Mouse (Mus musculus) frontal cortex, postnatal 36 days (tissue): Measurements from ENCODE around the gene Oard1.

Experiments
- DNase-seq, 2 experiments: peaks; one replicate each; pipeline ENCODE4 v3.0.0; 2022; ENCODE audit warnings: low spot score in 2 of 2

Oard1 gene

DNA sequence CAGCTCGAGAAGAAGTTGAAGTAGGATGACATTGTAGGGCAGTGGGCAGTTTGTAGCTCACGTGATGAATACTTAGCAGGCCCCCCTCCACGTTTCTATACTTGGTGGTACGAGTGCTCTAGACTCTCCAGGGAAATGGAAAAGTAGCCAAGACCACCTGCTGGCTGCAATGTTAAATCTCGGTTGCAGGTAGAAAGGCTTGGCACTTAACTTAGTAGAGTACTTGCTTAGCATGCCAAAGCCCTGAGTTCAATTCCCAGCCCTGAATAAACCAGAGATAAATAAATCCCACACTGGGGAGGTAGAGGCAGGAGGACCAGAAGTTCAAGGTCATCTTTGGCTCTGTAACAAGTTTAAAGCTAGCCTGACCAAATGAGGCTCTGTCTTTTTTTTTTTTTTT, 24.7 kb downstream of the Oard1 start:
- no peak for DNase-seq

DNA sequence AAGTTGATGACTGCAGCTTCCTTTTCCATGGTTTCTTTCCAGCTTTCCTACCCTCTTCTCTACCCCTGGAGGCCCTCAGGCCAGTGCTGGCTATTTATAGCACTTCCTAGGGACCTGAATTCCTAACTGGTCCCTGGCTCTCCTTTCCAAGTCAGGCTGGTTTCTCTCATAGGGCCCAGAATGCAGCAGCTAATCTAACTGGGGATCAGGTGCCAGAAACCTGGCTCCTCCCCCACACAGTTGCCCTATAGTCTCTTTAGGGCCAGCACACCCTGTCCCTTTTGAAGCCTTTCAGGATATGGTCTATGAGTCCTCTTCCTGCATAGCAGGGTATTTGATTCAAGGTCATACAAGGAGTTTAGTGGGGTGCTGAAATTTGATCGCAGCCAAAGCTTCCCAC, 26.7 kb downstream of the Oard1 start:
- no peak for DNase-seq

DNA sequence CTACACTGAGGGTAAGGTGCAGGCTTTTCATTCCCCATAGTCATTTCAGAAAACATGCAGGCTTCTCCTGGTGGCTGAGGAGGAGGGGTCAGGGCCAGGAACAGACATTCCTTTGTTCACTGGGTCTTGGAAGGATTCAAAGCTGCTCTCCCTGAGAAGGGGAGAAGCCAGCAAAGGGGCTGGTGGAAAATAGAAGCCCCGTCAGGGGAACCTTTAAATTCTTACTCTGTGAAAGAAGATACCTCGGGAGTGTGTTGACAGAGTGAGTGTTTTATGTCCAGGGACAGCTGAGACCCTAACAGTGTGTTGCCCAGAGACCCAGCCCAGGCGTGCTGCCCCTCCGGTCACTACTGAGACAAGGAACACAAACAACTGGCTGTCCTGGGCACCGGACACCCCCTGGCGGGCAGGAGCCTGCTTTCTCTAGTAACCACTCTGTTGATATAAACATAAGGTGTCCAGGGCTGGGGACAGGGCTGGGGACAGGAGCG, 27.7 kb downstream of the Oard1 start:
- no peak for DNase-seq

DNA sequence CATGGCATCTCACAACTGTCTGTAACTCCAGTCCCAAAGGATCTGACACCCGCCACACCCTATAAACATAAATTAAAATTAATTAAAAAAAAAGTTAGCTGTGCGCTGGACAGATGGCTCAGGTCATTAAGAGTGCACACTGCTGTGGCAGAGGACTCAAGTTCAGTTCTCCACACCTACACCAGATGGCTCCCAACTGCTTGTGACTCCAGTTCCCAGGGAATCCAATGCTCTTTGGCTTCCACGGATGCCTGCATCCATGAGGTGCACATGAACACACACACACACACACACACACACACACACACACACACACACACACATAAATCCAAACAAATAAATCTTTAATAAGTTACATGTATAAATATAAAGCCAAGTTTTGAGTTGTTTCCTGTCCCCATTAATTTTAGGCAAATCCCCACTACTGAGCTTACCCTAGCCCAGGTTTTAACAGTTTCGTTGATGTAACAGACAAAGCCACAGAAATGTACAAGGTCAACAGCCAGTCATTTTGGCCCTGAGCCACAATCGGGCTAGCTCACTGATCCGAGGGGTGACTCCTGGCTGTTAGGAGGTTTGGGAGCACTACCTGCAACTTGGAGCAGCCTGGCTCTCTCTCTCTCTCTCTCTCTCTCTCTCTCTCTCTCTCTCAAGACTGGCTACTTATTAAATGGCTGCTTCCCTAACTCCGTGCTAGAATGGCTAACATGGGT, 33.1 kb downstream of the Oard1 start:
- no peak for DNase-seq

DNA sequence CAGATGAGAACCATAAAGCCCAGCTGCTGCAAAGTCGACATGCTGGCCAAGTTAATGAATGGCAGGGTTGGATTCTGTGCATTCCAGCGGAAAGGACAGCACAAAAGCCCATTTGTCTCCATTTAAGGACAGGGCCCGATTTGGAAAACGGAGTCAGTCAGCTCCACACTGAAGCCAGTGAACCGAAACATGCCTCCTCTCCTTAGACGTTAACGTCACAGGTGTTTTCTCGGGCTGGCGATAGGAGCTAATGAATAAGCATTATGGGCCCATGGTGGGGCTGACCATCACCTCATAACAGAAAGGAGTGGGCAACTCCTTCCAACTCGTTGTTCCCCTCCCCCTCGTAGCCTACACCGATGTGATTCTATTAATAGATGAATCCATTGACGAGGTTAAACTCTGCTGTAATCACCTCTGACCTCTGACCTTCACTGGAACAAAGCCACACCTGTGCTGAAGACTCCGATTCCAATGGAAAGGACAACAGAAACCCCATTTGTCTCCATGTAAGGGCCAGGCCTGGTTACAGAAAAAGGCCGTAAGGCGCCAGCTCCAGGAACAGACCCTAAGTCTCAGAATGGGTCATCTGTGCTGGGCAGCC, 33.8 kb downstream of the Oard1 start:
- no peak for DNase-seq

DNA sequence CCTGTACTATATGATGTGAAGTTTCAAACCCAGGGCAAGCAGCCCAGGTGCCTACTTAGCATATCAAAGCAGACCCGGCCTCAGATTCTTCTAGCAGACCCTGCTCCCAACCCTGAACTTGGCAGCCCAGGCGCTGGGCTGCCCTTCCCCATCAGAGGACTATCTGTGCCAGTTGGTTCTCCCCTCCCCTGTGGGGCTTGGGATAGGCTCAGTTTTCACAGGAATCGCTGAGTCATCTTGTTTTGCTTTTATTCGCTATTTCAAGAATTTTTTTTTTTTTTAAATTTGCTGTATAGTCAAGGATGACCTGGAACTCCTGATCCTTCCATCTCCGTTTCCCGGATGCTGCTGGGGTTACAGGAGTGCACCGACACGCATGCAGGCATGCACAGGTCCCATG, 37.9 kb downstream of the Oard1 start:
- no peak for DNase-seq

DNA sequence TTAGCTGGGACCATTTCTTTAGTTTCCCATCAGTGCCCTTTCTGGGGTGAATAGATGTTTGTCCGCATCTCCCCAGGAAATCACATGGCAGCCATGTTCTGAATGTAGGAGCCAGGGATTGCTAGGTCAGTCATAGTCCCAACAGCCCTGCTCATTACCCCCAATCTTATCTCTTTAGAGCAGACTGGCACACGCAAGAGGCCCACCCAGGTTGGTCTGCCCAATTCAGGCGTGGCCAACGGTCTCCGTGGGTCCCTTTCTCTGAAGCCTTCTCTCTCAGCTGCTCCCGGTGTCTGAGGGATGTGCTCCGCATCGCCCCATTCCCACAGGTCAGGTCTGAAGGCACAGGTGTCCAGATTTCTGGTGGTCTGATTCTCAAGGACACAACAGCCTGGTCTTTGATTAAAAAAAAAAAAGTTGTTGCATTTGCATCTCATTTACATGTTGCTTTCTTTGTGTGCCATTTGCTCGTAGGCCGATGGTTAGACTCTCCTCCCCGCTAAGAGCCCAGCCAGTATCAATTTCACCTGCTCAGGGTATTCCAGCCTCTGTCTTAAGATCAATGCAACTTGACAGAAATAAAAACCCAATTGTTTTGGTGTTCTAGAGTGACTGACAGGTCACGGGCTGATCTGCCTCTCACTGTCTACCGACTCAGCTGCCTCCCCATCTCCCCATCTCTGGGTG, 41.0 kb downstream of the Oard1 start:
- no peak for DNase-seq

DNA sequence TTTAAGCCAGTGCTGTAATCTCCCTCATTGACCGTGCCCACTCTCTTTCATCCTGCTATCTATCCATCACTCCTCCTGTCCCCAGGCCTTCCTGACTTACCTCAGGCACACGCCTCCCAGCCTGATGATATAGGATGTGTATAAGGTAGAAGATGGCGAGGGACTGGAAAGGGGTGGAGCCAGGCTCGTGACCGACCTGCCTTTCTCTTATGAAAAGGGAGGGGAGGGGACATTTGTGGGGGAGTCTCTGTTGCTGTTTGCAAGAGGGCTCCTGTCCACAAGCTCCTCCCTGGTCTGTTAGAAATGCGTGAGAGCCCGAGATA, 41.5 kb downstream of the Oard1 start, which contains the start of gene Tspo2:
TSS of gene Tspo2 (minus strand) at position 170 of the 323 bp plus-strand sequence.
- no peak for DNase-seq

DNA sequence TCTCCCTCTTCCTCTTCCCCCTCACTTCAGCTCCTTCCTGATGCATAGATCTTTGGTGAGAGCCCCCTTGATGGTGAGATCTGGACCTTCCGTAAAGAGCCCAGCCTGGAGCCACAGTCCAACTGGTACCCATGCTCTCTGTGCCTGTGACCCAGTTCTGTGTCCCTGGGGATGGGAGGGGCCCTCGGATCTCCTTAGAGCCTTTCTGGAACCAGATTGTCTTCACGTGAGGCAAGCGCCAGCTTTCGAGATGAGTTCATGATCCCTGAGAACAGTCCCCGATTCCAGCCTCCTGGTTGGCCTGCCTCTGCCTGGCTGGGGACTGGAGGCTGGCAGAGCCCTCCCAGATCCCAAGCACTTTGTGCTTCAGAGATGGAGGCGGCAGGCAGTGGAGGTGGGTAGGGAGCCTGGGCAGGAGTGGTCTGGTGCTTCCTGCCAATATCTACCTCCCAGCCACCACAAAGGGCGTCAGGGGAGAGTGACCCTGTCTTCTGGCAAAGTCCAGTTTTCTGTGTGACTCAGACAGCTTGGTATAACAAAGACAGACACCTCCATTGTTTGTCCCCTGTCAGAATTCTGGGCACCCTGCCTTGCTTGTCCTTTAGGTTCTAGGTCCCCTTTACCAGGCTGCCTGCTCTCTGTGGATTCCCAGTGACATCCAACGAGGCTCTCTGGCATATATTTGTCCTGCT, 42.1 kb downstream of the Oard1 start:
- DNase-seq = no peak

DNA sequence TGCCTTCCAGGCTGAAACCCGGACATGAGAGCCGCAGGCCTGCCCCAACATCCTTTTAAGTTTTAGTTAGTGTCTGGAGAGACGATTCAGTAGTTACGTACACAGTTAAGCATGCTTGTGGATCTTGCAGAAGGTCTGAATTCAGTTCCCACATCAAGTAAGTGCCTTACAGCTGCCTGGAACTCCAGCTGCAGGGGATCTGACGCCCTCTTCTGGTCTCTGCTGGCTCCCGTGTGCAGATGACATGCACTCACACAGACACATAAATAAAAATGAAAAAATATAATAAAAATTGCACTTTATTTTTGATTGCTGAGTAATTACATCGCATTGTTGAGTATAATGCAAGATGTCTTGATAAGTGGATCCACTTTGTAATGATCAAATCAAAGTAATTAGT, 43.7 kb downstream of the Oard1 start:
- DNase-seq = no peak

DNA sequence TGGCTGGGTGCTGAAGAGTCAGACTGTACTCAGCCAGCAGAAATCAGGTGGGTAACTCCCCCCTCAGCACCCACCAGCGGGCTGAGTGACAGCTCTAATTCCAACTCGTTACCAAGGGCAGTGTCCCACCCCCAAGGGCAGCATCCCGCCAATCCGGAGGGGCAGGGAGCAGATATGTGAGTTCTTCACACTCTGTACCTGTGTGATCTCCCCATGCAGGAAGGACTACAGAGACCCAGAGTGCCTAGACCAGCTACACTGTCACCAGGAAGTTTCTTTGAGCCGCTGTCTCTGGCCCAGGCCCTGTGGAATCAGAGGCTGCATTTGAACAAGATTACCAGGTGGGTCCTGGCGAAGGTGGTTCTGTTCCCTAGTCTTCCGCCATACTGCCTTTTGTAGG, 44.4 kb downstream of the Oard1 start:
- no peak for DNase-seq

DNA sequence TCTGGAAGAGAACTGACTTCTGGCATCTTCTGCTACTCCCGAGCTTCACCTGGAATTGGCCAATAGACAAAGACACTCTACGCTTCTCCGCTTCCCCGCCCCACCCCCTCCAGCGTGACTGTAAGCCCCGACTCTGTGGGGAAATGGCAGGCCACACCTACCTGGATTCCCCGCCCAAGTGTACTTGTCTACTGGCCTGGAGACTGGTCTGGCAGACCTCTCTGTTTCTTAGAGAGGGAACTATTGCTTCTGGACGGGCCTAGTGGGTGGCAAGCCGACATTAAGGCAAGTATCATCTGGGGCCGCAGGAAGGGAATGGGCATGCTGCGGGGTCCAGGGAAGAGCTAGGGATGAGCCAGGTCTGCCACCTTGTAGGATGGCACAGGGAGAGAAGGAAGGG, 44.9 kb downstream of the Oard1 start, which contains the start of gene Unc5cl:
TSS of gene Unc5cl (plus strand) at position 214 of the 400 bp plus-strand sequence.
- DNase-seq = no peak

DNA sequence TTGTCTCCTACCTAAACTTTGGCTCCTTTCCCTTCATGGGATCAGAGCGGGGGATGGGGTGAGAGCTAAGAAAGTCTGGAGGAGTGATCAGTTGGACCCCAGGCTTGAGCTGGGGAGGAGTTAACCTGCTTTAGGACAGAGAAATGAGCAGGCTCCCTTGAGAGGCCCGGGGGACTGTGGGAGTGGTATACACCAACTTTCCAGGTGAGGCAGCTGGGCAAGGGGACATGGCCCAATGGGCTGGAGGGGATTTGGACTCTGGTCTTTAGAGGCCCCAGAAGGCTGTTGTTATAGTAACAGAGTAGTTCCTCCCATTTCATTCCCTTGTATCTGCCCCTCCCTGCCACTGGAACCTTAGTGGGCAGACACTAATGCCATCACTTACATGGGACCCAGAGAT, 46.1 kb downstream of the Oard1 start:
- no peak for DNase-seq

DNA sequence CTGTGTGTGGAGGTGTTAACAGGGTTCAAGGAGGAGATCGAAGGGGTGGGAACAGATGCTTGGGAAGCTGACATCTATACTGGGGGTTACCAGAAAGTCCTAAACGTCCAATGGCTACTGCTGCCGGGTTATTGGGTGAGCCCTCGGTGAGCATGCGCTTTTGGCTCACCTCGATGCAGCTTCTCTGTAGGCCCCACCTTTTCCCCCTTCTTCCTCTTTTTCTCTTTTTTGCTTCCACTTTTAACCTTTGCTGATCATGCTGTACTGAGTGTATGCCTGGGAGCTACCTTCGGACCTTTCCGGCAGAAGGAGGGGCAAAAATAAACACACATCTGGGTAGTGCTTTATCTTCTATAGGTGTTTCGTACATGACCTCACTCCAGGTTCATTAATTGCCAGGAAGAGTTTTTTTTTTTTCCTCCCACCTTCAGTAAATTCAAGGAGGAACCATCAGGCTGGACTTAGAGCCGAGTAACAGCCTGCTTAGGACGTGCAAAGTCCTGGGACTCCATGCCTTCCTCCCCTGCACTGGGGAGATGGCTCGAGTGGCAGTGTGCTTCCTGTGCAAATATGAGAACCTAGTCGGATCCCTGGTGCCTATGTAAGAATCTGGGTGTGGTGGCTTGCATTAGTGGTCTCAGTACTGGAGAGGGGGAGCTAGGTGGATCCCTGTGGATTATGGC, 48.3 kb downstream of the Oard1 start:
- DNase-seq = no peak

DNA sequence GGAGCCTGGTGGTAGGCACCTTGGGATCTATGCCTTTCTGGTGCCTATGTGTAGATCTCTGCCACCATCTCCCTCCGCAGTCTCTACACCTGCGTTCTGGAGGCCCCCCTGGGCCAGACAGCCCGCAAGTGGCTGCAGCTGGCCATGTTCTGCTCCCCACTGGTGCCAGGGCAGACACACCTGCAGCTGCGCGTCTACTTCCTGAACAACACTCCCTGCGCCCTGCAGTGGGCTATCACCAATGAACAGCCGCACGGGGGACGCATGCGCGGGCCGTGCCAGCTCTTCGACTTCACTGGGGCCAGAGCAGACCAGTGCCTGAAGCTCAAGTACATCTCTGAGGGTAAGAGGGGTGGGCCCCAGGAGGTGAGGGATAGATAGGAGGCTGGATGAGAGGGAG, 52.3 kb downstream of the Oard1 start:
- no peak for DNase-seq

DNA sequence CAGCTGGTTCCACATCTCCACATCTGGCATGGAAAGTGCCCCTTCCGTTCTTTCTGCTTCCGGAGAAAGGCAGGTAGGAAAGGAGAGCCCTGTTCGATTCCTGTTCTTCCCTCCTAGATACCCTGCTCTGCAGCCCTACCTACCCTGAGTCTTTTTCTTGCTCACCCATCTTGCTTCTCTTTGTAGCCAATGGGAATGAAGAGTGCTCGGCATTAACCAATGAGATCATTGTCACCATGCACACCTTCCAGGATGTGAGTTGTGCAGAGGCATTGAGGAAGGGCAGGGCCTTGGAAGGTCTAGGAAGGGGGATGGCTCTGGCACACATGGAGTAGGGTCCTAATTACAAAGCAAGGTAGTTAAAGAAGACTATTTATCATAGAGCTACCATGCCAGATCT, 53.6 kb downstream of the Oard1 start:
- no peak for DNase-seq
